Mouse (Mus musculus) kidney, postnatal 4 days (tissue): ENCODE results near the gene Jaml.

Experiments
- DNase-seq, 2 experiments: peaks; one replicate each; pipeline ENCODE4 v3.0.0; 2021; ENCODE audit warnings: mixed read lengths in 2 of 2

The Jaml gene

GRCm38 (mm10) chr9:45083132-45083531 is 4.1 kb downstream of the Jaml start:
- DNase-seq: no peak

GRCm38 (mm10) chr9:45084556-45084955 is 5.6 kb downstream of the Jaml start:
- DNase-seq: no peak

- DNase-seq: no peak
Observed at GRCm38 (mm10) chr9:45085741-45086690, 7.0 kb downstream of the Jaml start.

GRCm38 (mm10) chr9:45088040-45088439 is 9.1 kb downstream of the Jaml start:
- DNase-seq: no peak

GRCm38 (mm10) chr9:45090811-45091210 is 11.8 kb downstream of the Jaml start:
- DNase-seq: no peak

GRCm38 (mm10) chr9:45092641-45093040 is 13.7 kb downstream of the Jaml start:
- peak in 1 of 2 experiments; percentile 21 for DNase-seq

- DNase-seq: no peak
Observed at GRCm38 (mm10) chr9:45095149-45095937, 16.4 kb downstream of the Jaml start.

GRCm38 (mm10) chr9:45097877-45098276 is 18.9 kb downstream of the Jaml start:
- no peak for DNase-seq

- DNase-seq: no peak
Observed at GRCm38 (mm10) chr9:45098426-45098825, 19.4 kb downstream of the Jaml start.

GRCm38 (mm10) chr9:45102528-45102927 is 23.5 kb downstream of the Jaml start:
- no peak for DNase-seq

- DNase-seq: no peak
Observed at GRCm38 (mm10) chr9:45103211-45103979, 24.4 kb downstream of the Jaml start.

GRCm38 (mm10) chr9:45105596-45106374 is 26.8 kb downstream of the Jaml start:
- no peak for DNase-seq

GRCm38 (mm10) chr9:45115706-45116105 is 36.7 kb downstream of the Jaml start:
- DNase-seq: peak; percentile 78 to 81

GRCm38 (mm10) chr9:45116819-45117218 is 37.8 kb downstream of the Jaml start:
- DNase-seq: no peak

- DNase-seq: peak; percentile 38 to 55
Observed at GRCm38 (mm10) chr9:45117741-45118431, 38.9 kb downstream of the Jaml start, which contains the start of gene Scn2b. TSS of gene Scn2b (plus strand) at chr9:45117782.

- DNase-seq: peak in 1 of 2 experiments; percentile 24
Observed at GRCm38 (mm10) chr9:45118552-45118951, 39.6 kb downstream of the Jaml start.

GRCm38 (mm10) chr9:45119316-45119953 is 40.5 kb downstream of the Jaml start:
- no peak for DNase-seq

GRCm38 (mm10) chr9:45119954-45120530 is 41.1 kb downstream of the Jaml start:
- no peak for DNase-seq

GRCm38 (mm10) chr9:45120567-45120966 is 41.6 kb downstream of the Jaml start:
- no peak for DNase-seq

GRCm38 (mm10) chr9:45121001-45121400 is 42.0 kb downstream of the Jaml start:
- no peak for DNase-seq
